Mouse (Mus musculus) forebrain, postnatal 0 days (tissue): ENCODE data around the gene Klhdc7a. TPM values are rescaled to one million over a fixed set of nuclear protein-coding genes. Genes with fewer than 3 reads are reported as not detected.
"Not testable (repeated sequence)": the region's sequence is repeated elsewhere in the genome, so short reads cannot be mapped to it uniquely, and the experiment has no call there.

Source experiments
- ATAC-seq: fragments of 200-750 bp; cut with Nextera tagmentation; 2 replicates; pipeline ENCODE4 v1.8.0; 2017; ENCODE audit warnings: mild to moderate bottlenecking, moderate library complexity
- DNase-seq: peaks from one replicate; pipeline ENCODE4 v3.0.0-alpha.2; 2015
- H3K27ac ChIP-seq: fragments of 300-500 bp; sonication (generic); 2 replicates; pipeline ENCODE4 v1.5.1; 2014; ENCODE audit warnings: low read depth, mild to moderate bottlenecking, antibody characterized with exemption, low read length, moderate library complexity, mixed read lengths
- H3K27me3 ChIP-seq: fragments of 300-500 bp; sonication (generic); 2 replicates; pipeline ENCODE4 v1.6.1; 2014; ENCODE audit warnings: mild to moderate bottlenecking, low read length, mixed read lengths; ENCODE audit not compliant: insufficient read depth
- H3K36me3 ChIP-seq: fragments of 300-500 bp; sonication (generic); 2 replicates; pipeline ENCODE4 v1.6.1; 2014; ENCODE audit warnings: mild to moderate bottlenecking, moderate library complexity; ENCODE audit not compliant: insufficient read depth
- H3K4me1 ChIP-seq: fragments of 300-500 bp; sonication (generic); 2 replicates; pipeline ENCODE4 v1.6.1; 2014; ENCODE audit warnings: antibody characterized with exemption; ENCODE audit not compliant: insufficient read depth
- H3K4me2 ChIP-seq: fragments of 300-500 bp; sonication (generic); 2 replicates; pipeline ENCODE4 v1.6.1; 2014; ENCODE audit warnings: low read depth, mild to moderate bottlenecking, moderate library complexity
- H3K4me3 ChIP-seq: fragments of 300-500 bp; sonication (generic); 2 replicates; pipeline ENCODE4 v1.5.1; 2014; ENCODE audit warnings: low read depth, low read length, mixed read lengths
- H3K9ac ChIP-seq: fragments of 300-500 bp; sonication (generic); 2 replicates; pipeline ENCODE4 v1.6.1; 2014; ENCODE audit warnings: mild to moderate bottlenecking
- H3K9me3 ChIP-seq: fragments of 300-500 bp; sonication (generic); 2 replicates; pipeline ENCODE4 v1.6.1; 2016; ENCODE audit warnings: low read length
- CTCF ChIP-seq: sonication (generic); IDR thresholded peaks from 2 replicates; pipeline ENCODE4 v1.5.1; 2016; ENCODE audit warnings: antibody characterized with exemption, control low read depth, low read depth
- WGBS: fragments of 180-500 bp; shearing (Covaris S2); extraction: QIAGEN DNeasy Blood & Tissue Kit; methylation state at CpG from one replicate; pipeline ENCODE4 v1.1.7; 2014; 5-methylcytosine and 5-hydroxymethylcytosine counted together
- polyA plus RNA-seq: library from polyadenylated mRNA; unstranded; fragments of >200 nt; fragmentation: Nextera tagmentation; extraction: Ambion mirVana; gene quantifications from 2 replicates; pipeline ENCODE4 v1.2.1, GENCODE M21; 2015
- total RNA-seq: library from RNA; depleted of rRNA; stranded (reverse); fragments of >200 nt; gene quantifications from 2 replicates; pipeline ENCODE4 v1.2.3, GENCODE M21; 2014

The Klhdc7a gene
- total and polyA plus RNA-seq, 2 experiments from 2014 or later, result 0.27 to 1.0 TPM

- no peak for TF ChIP-seq CTCF
- no peak for DNase-seq
- H3K9ac ChIP-seq, result no peak overlapping the region
- WGBS, result 22% methylated on average over 10 of the region's 10 CpGs
- no peak overlapping the region for H3K27ac ChIP-seq
- H3K36me3 ChIP-seq, result no peaks in the 10 kb centered on the region
- no peaks in the 10 kb centered on the region for H3K27me3 ChIP-seq
- no peaks in the 10 kb centered on the region for H3K4me1 ChIP-seq
- no peak overlapping the region for H3K4me3 ChIP-seq
- ATAC-seq, result no peak; the same call in 1 of the 2 replicates
- H3K4me2 ChIP-seq, result no peak overlapping the region
- no peaks in the 10 kb centered on the region for H3K9me3 ChIP-seq
These were observed 343 bp downstream of the Klhdc7a start for GRCm38 (mm10) chr4:139967475-139967891.

- Histone ChIP-seq H3K4me2 (no peak overlapping the region), H3K4me1 (no peaks in the 10 kb centered on the region), H3K36me3 (no peaks in the 10 kb centered on the region), H3K9me3 (no peaks in the 10 kb centered on the region), H3K4me3 (no peak overlapping the region), H3K27ac (no peak overlapping the region), H3K9ac (no peak overlapping the region), H3K27me3 (no peaks in the 10 kb centered on the region)
- 71% methylated on average over 3 of the region's 3 CpGs for WGBS
- TF ChIP-seq CTCF, result no peak
- ATAC-seq, result no peak
- DNase-seq, result no peak
These were observed 845 bp downstream of the Klhdc7a start for GRCm38 (mm10) chr4:139966981-139967380.

- H3K9ac ChIP-seq, result no peak overlapping the region
- TF ChIP-seq CTCF, result no peak
These were observed 2.1 kb downstream of the Klhdc7a start for GRCm38 (mm10) chr4:139965596-139966185.

GRCm38 (mm10) chr4:139964406-139964805 is 3.4 kb downstream of the Klhdc7a start:
- Histone ChIP-seq H3K36me3 (no peaks in the 10 kb centered on the region), H3K4me1 (no peaks in the 10 kb centered on the region), H3K27me3 (no peaks in the 10 kb centered on the region), H3K9me3 (no peaks in the 10 kb centered on the region), H3K4me3 (no peak overlapping the region), H3K4me2 (no peak overlapping the region), H3K27ac (no peak overlapping the region), H3K9ac (no peak overlapping the region)
- ATAC-seq (no peak), DNase-seq (no peak)
- WGBS, result 82% methylated on average over 4 of the region's 5 CpGs
- TF ChIP-seq CTCF, result no peak

More at GRCm38 (mm10) chr4:139965596-139966185, 2.1 kb downstream of the Klhdc7a start:
- Histone ChIP-seq H3K4me3 (no peak overlapping the region), H3K4me1 (no peaks in the 10 kb centered on the region), H3K27me3 (no peaks in the 10 kb centered on the region), H3K27ac (no peak overlapping the region), H3K9me3 (no peaks in the 10 kb centered on the region), H3K4me2 (no peak overlapping the region), H3K36me3 (no peaks in the 10 kb centered on the region)
- DNase-seq (no peak), ATAC-seq (no peak)
- 94% methylated on average over 28 of the region's 28 CpGs for WGBS

GRCm38 (mm10) chr4:139963911-139964310 is 3.9 kb downstream of the Klhdc7a start:
- H3K4me1 ChIP-seq, result no peaks in the 10 kb centered on the region
- DNase-seq (no peak), ATAC-seq (no peak)
- no peaks in the 10 kb centered on the region for H3K27me3 ChIP-seq
- no peak for TF ChIP-seq CTCF
- no peak overlapping the region for H3K4me3 ChIP-seq
- WGBS, result 92% methylated on average over 5 of the region's 5 CpGs
- no peak overlapping the region for H3K9ac ChIP-seq
- H3K9me3 ChIP-seq, result no peaks in the 10 kb centered on the region
- H3K36me3 ChIP-seq, result no peaks in the 10 kb centered on the region
- H3K27ac ChIP-seq, result no peak overlapping the region
- no peak overlapping the region for H3K4me2 ChIP-seq

- no peak for TF ChIP-seq CTCF
- no peaks in the 10 kb centered on the region for H3K27me3 ChIP-seq
- DNase-seq, result no peak
- H3K9me3 ChIP-seq, result no peaks in the 10 kb centered on the region
- H3K27ac ChIP-seq, result no peak overlapping the region
- H3K4me3 ChIP-seq, result no peak overlapping the region
- no peak; the same call in 1 of the 2 replicates for ATAC-seq
- H3K36me3 ChIP-seq, result no peaks in the 10 kb centered on the region
- no peak overlapping the region for H3K9ac ChIP-seq
- no peaks in the 10 kb centered on the region for H3K4me1 ChIP-seq
- no peak overlapping the region for H3K4me2 ChIP-seq
- WGBS, result 51% methylated on average over 8 of the region's 8 CpGs
These were observed 4.8 kb downstream of the Klhdc7a start for GRCm38 (mm10) chr4:139963059-139963458.

GRCm38 (mm10) chr4:139961816-139962215 is 6.0 kb downstream of the Klhdc7a start:
- Histone ChIP-seq H3K4me3 (no peak overlapping the region), H3K36me3 (no peaks in the 10 kb centered on the region), H3K4me1 (no peaks in the 10 kb centered on the region), H3K9ac (no peak overlapping the region), H3K9me3 (no peaks in the 10 kb centered on the region), H3K4me2 (no peak overlapping the region), H3K27ac (no peak overlapping the region), H3K27me3 (no peaks in the 10 kb centered on the region)
- DNase-seq (no peak), ATAC-seq (no peak)
- no peak for TF ChIP-seq CTCF
- WGBS, result 91% methylated on average over 8 of the region's 8 CpGs

GRCm38 (mm10) chr4:139961329-139961728 is 6.5 kb downstream of the Klhdc7a start:
- not testable (repeated sequence) for H3K4me3 ChIP-seq, H3K9ac ChIP-seq, H3K27ac ChIP-seq, H3K4me2 ChIP-seq, ATAC-seq, H3K4me1 ChIP-seq, H3K36me3 ChIP-seq, H3K27me3 ChIP-seq, DNase-seq, H3K9me3 ChIP-seq
- 92% methylated on average over 11 of the region's 11 CpGs for WGBS
